Mouse (Mus musculus) stomach, postnatal 0 days (tissue): ENCODE results near the gene Pcnx2.

Source experiments
- CTCF ChIP-seq: IDR thresholded peaks from 2 replicates; pipeline ENCODE4 v1.5.1; 2016; ENCODE audit warnings: antibody characterized with exemption, low read depth, mild to moderate bottlenecking, moderate library complexity
- EP300 ChIP-seq: optimal IDR thresholded peaks from 2 replicates; pipeline ENCODE3; 2016; ENCODE audit warnings: antibody characterized with exemption

GRCm38 (mm10) chr8:125726986-125727385 is 171.1 kb downstream of the Pcnx2 start:
- TF ChIP-seq CTCF, result no peak
- TF ChIP-seq EP300, result no peak
